ENCODE assay signal across 22 mouse cellular contexts in genomic region chr9:65913976-65914375, GRCm38 (mm10). TPM values are rescaled to one million over a fixed set of nuclear protein-coding genes. Genes with fewer than 3 reads are reported as not detected.
DNase-seq lines count a peak whose midpoint lies in the region; ATAC-seq and TF ChIP-seq lines count a peak whose summit lies in the region.
"Had no signal": no experiment of that assay in that cellular context is flagged by ENCODE, and none has a peak within 500 bp of the region (broad histone marks: within the 10 kb centered on the region; RNA-seq: fewer than 3 reads in every experiment).

No protein-coding gene starts in this region.

- no peak for TF ChIP-seq POLR2A in cortical plate, adult 2 months (IDR thresholded peaks at IDR 0.05; ENCODE audit: extremely low read depth, insufficient read depth, low read length)

- ATAC-seq in heart, embryonic 12.5 days (ENCODE audit: insufficient number of reproducible peaks, low FRiP score), result no peak
- ATAC-seq: forebrain, embryonic 15.5 days; intestine, embryonic 16.5 days; liver, postnatal 0 days; midbrain, embryonic 16.5 days had no signal

- H3K9me3 ChIP-seq in heart, embryonic 12.5 days (replicated peaks), result no peaks in the 10 kb centered on the region
- H3K9me3 ChIP-seq: embryonic facial prominence, embryonic 12.5 days; forebrain, embryonic 15.5 days; hindbrain, embryonic 15.5 days; limb, embryonic 10.5 days had no signal

- H3K4me1 ChIP-seq in cortical plate, adult 2 months (ENCODE audit: control insufficient read depth, insufficient read depth, low read length), result no peaks in the 10 kb centered on the region; the same call in 1 of the 2 replicates
- H3K4me1 ChIP-seq in heart, embryonic 12.5 days (replicated peaks), result peaks cover 12% of the 10 kb centered on the region

- no peaks in the 10 kb centered on the region for H3K36me3 ChIP-seq in heart, embryonic 12.5 days
- H3K36me3 ChIP-seq: embryonic facial prominence, embryonic 12.5 days; forebrain, embryonic 15.5 days; hindbrain, embryonic 15.5 days; limb, embryonic 10.5 days had no signal

- intact Hi-C loops in left cerebral cortex, postnatal 25 days (cut with DNase I), result no loop called here
- intact Hi-C loops in left cerebral cortex, adult 2 months (cut with DNase I), result no loop called here

- DNase-seq in left cerebral cortex, postnatal 25 days (ENCODE audit: low spot score in 2 of 2), result peak; percentile 17 to 80
- DNase-seq in left cerebral cortex, adult 2 months (ENCODE audit: extremely low spot score in 1 of 2, low spot score in 2 of 2), result no peak
- DNase-seq in cerebellum, adult 11 months, result peak; percentile 45
- peak; percentile 40 for DNase-seq in cerebellum, adult 8-10 months
- DNase-seq in embryo, embryonic 11 days, result no peak
- DNase-seq: adrenal gland, adult 2 months; heart, adult 11 months; heart, postnatal 36 days; layer of hippocampus, postnatal 36 days; liver, postnatal 0 days; lung, postnatal 36 days; thymus, postnatal 14 days had no signal

- no peak overlapping the region for H3K4me3 ChIP-seq in left cerebral cortex, adult 2 months
- no peak overlapping the region for H3K4me3 ChIP-seq in cortical plate, adult 2 months (ENCODE audit: insufficient read depth, low read length)
- H3K4me3 ChIP-seq in heart, embryonic 12.5 days, result no peak overlapping the region
- H3K4me3 ChIP-seq: embryonic facial prominence, embryonic 12.5 days; erythroblast, embryonic 14.5 days; forebrain, embryonic 15.5 days; hindbrain, embryonic 15.5 days; limb, embryonic 10.5 days had no signal

- no peak; the same call in none of the 2 replicates for TF ChIP-seq CTCF in left cerebral cortex, adult 2 months (IDR thresholded peaks at IDR 0.05)
- 0 out of 2 replicates have a peak, but pooled peaks have one; percentile 14 for TF ChIP-seq CTCF in cortical plate, adult 2 months (IDR thresholded peaks at IDR 0.05; ENCODE audit: extremely low read depth, insufficient read depth, low read length)

- H3K9ac ChIP-seq in heart, embryonic 12.5 days, result no peak overlapping the region
- H3K9ac ChIP-seq: embryonic facial prominence, embryonic 12.5 days; forebrain, embryonic 15.5 days; hindbrain, embryonic 15.5 days; liver, postnatal 0 days had no signal

- H3K4me2 ChIP-seq in heart, embryonic 12.5 days, result no peak overlapping the region
- H3K4me2 ChIP-seq: embryonic facial prominence, embryonic 12.5 days; forebrain, embryonic 15.5 days; hindbrain, embryonic 15.5 days had no signal

- H3K27me3 ChIP-seq in heart, embryonic 12.5 days (replicated peaks), result no peaks in the 10 kb centered on the region
- H3K27me3 ChIP-seq: embryonic facial prominence, embryonic 12.5 days; forebrain, embryonic 15.5 days; hindbrain, embryonic 15.5 days had no signal

- H3K27ac ChIP-seq in left cerebral cortex, adult 2 months, result no peak overlapping the region
- H3K27ac ChIP-seq in cortical plate, adult 2 months (ENCODE audit: insufficient read depth, low read length), result no peak overlapping the region
- no peak overlapping the region for H3K27ac ChIP-seq in heart, embryonic 12.5 days (ENCODE audit: poor library complexity, severe bottlenecking)
- H3K27ac ChIP-seq: embryonic facial prominence, embryonic 12.5 days; forebrain, embryonic 15.5 days; hindbrain, embryonic 15.5 days; limb, embryonic 10.5 days had no signal

- WGBS in heart, embryonic 12.5 days, result 57% methylated on average over 2 of the region's 2 CpGs

RNA-seq across cellular contexts. Expression of gene Csnk1g1, which starts 5.3 kb away (rescaled TPM):
- total RNA-seq in left cerebral cortex, postnatal 25 days (2021), result 10 to 100 TPM; 43.4 to 45.0 TPM
- total RNA-seq in left cerebral cortex, adult 2 months (2021), result 10 to 100 TPM; 42.3 to 47.1 TPM
- 20.6 and 22.4 TPM in 2 replicates for polyA plus RNA-seq in cortical plate, adult 2 months (2012; rRNA removed)
- polyA plus RNA-seq in heart, embryonic 12.5 days (2016; fragmentation: Nextera tagmentation; extraction: Ambion mirVana), result 11.9 and 16.1 TPM in 2 replicates

RNA-seq across cellular contexts. Expression of gene Trip4, which starts 5.4 kb away (rescaled TPM):
- total RNA-seq in left cerebral cortex, postnatal 25 days (2021), result 10 to 100 TPM; 35.4 to 37.2 TPM
- total RNA-seq in left cerebral cortex, adult 2 months (2021), result 10 to 100 TPM; 34.3 to 36.6 TPM
- polyA plus RNA-seq in cortical plate, adult 2 months (2012; rRNA removed), result 18.5 and 19.6 TPM in 2 replicates
- 26.5 and 28.2 TPM in 2 replicates for polyA plus RNA-seq in heart, embryonic 12.5 days (2016; fragmentation: Nextera tagmentation; extraction: Ambion mirVana)

RNA-seq across cellular contexts. Expression of gene Pclaf, which starts 23.9 kb away (rescaled TPM):
- under 1 TPM; 0.53 to 0.55 TPM for total RNA-seq in left cerebral cortex, postnatal 25 days (2021)
- total RNA-seq in left cerebral cortex, adult 2 months (2021), result not detected
- 0.59 and 1.1 TPM in 2 replicates for polyA plus RNA-seq in cortical plate, adult 2 months (2012; rRNA removed)
- polyA plus RNA-seq in heart, embryonic 12.5 days (2016; fragmentation: Nextera tagmentation; extraction: Ambion mirVana), result 116 and 120 TPM in 2 replicates
- total RNA-seq: gastrocnemius, adult 8-10 months had no signal

Comparison
In these comparisons a context has a peak if more than half of its experiments do, and no peak if none do; other contexts are left out.
1. DNase-seq: peak in left cerebral cortex, postnatal 25 days (2 of 2), cerebellum, adult 11 months (single experiment) and cerebellum, adult 8-10 months (single experiment); none in left cerebral cortex, adult 2 months (0 of 2) and embryo, embryonic 11 days (single experiment).